Mouse (Mus musculus): Measurements from ENCODE around the gene Gimap7.

Gimap7 gene

GRCm38 (mm10) chr6:48692962-48693361, 25.5 kb upstream of the Gimap7 start:
- DNase-seq (ENCODE audit: low spot score), result no peak

DNA sequence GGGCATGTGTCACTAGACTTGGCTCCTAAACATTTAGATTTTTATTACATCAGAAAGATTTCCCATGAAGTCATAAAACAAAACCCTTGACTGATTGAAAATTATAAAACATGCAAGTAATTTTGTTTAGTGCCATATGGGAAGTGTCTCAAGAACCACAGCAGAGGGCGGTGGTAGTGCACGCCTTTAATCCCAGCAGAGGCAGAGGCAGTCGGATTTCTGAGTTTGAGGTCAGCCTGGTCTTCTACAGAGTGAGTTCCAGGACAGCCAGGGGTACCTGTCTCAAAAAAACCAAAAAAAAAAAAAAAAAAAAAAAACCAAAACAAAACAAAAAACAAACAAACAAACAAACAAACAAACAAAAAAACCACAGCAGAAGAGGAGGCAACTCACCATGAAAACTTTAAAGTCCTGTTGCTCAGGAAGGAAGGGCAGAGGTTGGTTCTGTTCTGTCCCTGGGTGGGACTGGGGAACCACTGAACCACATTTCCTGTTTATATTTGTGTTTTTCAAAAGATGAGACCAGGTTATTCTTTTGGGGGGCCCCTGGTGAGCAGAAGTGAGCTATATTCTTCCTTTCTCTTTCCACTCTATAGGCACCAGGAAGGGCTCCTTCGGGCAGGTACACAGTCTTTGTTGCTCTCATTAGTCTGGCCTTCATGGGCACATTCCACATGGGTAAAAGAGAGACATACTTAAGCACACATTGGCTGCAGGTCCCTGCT, 21.4 kb upstream of the Gimap7 start:
- no peak for DNase-seq (ENCODE audit: low spot score)

- DNase-seq (ENCODE audit: low spot score), result no peak
These were observed 20.9 kb upstream of the Gimap7 start for GRCm38 (mm10) chr6:48697555-48697930.

- no peak for DNase-seq (ENCODE audit: low spot score)
These were observed 20.2 kb upstream of the Gimap7 start for GRCm38 (mm10) chr6:48698066-48698856.

DNA sequence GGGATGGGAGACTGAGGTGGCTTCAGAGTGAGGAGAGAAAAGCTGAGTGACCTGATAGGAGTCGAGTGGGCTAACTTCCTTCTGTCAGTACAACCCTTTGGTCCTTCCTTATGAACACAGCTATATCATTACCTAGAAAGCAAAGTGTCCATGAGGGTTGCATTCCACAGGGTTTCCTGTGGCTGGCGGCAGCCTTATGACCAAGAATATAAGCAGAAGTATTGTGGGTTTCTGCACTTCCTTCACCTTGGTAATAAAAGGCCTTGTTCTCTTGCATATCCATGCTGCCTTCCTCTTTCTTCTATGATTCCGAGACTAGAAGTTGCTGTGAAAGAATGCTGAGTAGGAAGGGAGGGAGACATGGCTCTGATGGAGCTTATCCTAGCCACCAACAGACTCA, 19.5 kb upstream of the Gimap7 start:
- DNase-seq (ENCODE audit: low spot score), result no peak

DNA sequence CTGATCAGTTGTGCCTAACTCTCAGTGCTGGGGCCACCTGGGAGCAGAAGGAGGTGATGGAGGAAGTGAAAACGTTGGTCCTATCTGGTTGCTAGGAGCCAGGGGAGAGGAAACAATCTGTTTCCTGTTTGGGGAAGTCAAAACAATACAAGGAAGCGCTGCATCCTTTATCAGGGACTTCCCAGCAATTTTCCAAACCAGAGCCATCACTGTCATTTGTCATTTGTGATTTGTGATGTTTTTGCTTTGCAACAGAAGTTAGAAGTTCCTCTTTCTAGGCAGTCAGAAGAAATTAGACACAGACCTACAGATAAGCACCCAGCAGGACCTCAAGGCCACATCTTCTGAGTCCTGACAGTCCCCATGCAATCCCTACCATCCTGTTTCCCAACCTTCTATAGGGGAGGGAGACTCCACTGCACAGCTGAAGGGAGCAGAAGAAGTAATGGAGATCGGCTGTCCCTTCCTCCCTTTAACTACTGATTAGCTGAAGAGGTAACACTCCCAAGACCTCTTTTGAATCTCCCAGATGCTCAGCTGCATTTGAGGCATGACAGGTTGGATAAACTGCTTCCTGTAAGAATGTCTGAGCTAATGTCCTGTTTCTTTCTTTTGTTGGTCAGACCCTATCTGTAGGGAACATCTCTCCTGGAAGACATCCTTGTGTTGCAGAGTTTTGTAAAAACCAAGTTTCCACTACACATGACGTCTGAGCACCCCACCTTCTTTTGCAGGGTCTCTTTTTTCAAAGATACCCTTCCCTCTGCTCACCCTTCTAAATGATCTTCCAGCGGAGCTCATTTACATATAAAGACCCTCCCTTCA, 18.0 kb upstream of the Gimap7 start:
- no peak for DNase-seq (ENCODE audit: low spot score)

DNA sequence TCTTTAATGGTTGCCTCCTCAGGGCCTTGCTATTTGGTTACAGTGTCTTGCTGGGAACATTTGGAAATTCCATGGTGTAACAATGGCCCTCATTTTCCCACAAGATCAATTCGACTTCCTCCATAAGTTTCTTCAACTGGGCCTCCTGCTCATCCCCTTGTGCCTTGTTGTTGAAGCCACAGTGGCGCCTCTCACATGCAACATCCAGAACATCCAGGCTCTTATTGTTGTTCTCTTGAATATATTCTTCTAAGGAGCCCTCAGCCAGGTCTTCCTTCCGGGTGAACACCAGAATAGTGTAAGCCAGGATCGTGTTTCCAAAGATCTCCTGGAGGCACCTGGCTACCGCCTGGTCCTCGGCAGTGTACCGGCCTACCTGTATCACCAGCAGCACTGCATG, 16.3 kb upstream of the Gimap7 start:
- no peak for DNase-seq (ENCODE audit: low spot score)

DNA sequence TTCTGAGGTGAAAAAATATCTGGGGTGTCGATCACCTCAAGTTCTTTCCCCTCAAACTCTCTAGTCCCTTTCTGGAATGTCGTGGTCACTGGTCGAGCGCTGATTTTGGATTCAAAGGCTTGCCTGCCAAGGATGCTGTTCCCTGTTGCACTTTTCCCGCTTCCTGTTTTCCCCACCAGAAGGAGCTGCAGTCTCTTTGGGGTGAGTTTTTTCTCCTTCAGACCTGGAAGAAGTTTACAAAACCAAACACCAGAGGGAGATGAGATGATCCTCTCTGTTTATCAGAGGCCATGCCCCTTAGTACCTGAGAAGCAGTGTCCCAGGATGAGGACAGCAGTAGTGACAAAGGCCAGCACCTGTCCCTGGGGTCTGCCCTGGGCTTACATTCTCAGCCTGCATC, 15.8 kb upstream of the Gimap7 start:
- DNase-seq (ENCODE audit: low spot score), result no peak

DNA sequence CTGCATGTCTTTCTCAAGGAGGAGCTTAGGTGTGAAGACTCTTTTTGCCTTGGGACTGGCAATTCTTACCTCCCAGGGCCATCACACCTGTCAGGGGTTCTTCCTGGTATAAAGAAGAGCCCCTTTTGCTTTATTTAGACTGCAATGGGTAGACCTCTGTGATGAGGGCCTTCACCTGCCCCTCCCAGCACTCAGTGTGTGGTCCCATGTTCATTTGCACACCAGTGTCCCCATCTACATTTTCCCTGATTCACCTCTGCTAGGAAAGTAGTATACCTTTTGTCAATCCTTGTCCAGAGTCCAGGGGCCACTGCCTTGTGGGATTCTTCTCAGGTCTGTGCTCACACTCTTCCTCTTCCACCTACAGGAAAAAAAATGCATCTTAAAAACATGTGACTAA, 14.3 kb upstream of the Gimap7 start:
- no peak for DNase-seq (ENCODE audit: low spot score)

DNA sequence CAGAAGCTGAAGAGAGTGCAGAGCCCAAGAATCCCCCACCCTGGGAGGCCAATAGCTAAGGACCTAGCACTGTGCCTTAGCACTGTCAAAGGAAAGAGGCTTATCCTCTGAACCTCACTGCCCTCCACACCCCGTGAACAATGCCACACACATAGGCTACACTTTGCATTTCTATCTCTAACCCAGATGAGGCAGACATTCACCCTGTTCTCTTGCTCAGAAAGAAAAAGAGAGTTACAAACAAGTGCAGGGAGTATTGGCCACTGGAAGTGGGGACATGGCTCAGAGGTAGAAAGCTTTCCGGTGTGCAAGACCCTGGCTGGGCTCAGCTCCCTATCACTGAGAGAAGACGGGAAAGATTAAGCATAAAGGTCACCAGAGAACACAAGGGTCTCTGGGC, 12.3 kb upstream of the Gimap7 start:
- no peak for DNase-seq (ENCODE audit: low spot score)

DNA sequence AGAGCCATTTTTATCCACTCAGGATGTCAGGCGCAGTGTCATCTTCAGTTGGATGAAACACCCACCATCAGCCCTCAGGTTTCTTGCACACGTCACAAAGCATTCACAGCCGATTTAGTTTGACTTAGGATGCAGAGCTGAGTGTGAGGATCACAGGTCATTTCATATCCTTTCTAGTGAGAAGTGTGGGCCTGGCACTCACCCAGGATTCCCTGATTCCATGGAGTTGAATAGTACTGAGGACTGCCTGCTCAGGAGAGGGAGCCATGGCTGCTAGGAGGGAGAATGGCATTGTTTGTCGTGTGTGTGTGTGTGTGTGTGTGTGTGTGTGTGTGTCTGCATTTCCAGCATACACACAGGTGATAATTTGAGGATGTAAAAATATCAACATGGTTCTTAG, 1.9 kb downstream of the Gimap7 start:
- no peak for DNase-seq (ENCODE audit: low spot score)

GRCm38 (mm10) chr6:48723468-48723867, 5.0 kb downstream of the Gimap7 start:
- no peak for DNase-seq (ENCODE audit: low spot score)

GRCm38 (mm10) chr6:48725476-48725875, 7.1 kb downstream of the Gimap7 start:
- DNase-seq (ENCODE audit: low spot score), result no peak

- DNase-seq (ENCODE audit: low spot score), result no peak
These were observed 9.3 kb downstream of the Gimap7 start for GRCm38 (mm10) chr6:48727761-48728160.

GRCm38 (mm10) chr6:48732864-48733304, 14.5 kb downstream of the Gimap7 start:
- DNase-seq (ENCODE audit: low spot score), result no peak

DNA sequence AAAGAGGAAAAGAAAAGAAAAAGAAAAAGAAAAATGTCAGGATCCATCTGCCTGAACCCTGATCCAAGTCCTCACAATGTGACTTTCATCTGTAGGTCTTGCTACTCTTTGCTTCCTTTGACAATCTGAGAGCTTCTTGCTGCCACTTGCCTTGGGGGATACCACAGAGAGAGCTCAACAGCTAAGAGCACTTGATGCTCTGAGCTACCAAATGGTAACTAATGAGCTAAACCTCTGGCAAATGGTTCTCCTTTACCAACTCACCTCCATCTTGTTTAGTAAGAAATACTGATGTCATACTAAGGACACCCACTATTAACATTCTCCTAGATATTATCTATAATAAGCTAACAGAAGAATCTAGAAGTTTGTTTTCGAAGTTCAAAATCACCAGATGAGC, 15.2 kb downstream of the Gimap7 start:
- no peak for DNase-seq (ENCODE audit: low spot score)

DNA sequence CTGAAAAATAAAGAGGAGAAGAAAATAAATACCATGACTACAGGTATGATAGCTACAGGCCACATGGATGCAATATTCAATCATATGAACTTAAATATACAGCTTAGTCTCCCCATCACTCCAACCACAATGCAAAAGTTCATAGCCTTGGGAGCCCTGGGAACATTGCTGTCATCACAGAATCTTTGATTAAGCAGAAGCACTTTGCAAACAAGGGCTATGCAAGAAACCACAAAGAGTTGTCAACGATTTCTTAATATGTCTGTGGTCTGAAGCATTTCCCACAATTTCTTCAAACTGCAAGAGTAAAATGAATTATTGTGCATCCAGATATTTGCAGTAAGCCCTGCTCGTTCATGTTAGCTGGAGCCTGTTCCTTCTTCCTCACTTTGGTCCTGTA, 18.6 kb downstream of the Gimap7 start:
- DNase-seq (ENCODE audit: low spot score), result no peak

DNA sequence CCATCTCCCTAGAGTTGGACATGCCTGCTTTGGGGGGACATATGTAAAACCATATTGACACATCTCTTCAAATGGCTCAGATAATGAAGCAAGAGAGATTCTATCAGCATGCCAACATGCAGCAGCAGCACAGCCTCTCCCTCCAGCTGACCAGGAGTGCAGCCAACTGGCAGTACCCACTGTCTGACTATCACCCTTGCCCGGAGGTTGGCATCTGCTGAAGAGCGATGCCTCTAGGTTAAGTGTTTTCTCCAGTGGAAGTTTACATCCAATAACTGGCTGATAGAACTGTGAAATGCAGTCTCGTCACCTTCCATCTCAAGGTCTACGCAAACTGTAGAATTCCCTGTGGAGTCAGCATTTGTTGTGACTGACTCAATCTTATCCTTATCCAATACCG, 19.3 kb downstream of the Gimap7 start:
- DNase-seq (ENCODE audit: low spot score), result no peak

DNA sequence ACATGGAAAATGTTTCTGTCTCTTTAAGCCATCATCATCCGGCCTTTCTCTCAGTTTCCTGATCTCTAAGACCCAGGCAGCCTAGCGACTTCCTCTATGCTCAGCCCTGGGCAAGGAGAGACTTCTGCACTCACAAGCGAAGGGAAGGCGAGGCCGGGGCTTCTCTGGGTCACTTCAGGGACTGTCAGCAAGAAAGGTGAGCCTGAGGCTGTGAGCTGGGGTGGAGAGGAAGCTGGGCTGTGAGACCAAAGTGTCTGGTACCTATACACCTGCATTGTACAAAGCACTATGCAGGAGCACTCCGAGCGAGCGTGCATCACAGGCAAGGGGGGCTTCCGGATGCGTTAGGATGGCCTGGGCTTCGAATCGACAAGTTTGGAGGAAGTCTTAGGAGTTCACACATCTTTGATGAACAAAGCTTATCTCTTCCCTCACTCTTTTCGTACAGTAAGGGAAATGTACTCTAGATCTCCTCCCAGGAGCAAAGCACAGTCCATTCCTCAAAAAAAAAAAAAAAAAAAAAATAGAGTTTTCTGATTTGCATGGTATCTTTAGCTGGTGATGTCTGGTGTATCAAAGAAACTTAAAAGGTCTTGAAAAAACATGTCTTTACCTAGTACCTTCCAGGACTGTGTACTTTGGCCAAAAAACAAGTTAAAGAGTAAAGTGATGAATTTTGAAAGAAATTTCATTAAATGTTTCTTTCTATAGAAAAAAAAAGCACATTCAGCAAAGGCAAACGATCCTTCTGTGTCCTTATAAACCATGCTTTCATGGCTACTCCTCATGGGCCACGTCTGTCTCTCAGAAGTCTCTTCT, 20.7 kb downstream of the Gimap7 start, which contains the start of gene Gimap1:
Gene Gimap1, plus strand, starts transcription at position 94 of the 819 bp plus-strand sequence.
- DNase-seq (ENCODE audit: low spot score), result no peak

- DNase-seq (ENCODE audit: low spot score), result no peak
These were observed 21.3 kb downstream of the Gimap7 start for GRCm38 (mm10) chr6:48739780-48740055.

- DNase-seq (ENCODE audit: low spot score), result no peak
These were observed 22.2 kb downstream of the Gimap7 start for GRCm38 (mm10) chr6:48740501-48741169.
